8 mouse cellular contexts compared by ENCODE assay signal in the genomic region with DNA sequence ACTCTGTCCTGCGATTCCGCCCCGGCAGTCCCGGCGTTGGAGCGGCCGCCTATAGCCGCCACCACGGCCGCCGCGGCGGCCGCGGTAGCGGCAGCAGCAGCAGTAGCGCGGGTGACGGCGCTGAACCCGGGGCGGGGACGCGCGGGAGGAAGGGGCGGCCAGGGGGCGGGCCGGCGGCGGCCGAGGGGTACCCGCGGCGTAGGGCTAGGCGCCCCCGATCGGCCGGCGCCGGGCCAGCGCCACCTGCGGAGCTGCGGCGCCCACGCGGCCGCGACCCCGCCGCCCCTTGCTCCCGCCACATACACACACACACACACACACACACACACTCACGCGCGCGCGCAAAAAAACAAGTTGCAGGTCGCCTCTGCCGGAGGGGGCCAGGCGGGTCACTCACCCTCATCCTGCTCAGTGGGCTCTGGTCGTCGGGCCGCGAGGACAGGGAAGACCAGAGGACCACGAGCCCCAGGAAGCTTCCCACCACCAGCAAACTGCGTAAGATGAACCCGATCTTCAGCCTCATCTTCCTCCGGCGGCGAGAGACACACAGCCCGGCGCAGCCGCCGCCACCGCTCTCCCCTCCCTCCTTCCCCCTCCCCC. TPM values are rescaled to one million over a fixed set of nuclear protein-coding genes. Genes with fewer than 3 reads are reported as not detected.
DNase-seq lines count a peak whose midpoint lies in the region; ATAC-seq lines count a peak whose summit lies in the region.

A gene (minus strand): TSS at position 577 of the 600 bp plus-strand sequence.

- H3K27me3 ChIP-seq in intestine, embryonic 14.5 days (replicated peaks; ENCODE audit: control insufficient read depth, insufficient read depth, low read length): no peaks in the 10 kb centered on the region
- peaks cover 8% of the 10 kb centered on the region; the same call in 1 of the 2 replicates for H3K27me3 ChIP-seq in midbrain, embryonic 10.5 days (ENCODE audit: low read depth, poor library complexity, severe bottlenecking)

- H3K9ac ChIP-seq in intestine, embryonic 14.5 days (ENCODE audit: low read length): peak within 1 kb of the TSS; percentile 82

- WGBS in intestine, embryonic 14.5 days: 0% methylated on average over 25 of the region's 74 CpGs
- WGBS in midbrain, embryonic 10.5 days: under 1% methylated on average over 41 of the region's 74 CpGs

- intact Hi-C loops in left cerebral cortex, postnatal 4 days (cut with DNase I): loop anchor here (5.0 to 10.0 kb wide), 2 partner anchors 75 to 142 kb away; no protein-coding TSS in a partner anchor

- peak within 1 kb of the TSS; percentile 65 for H3K4me2 ChIP-seq in intestine, embryonic 14.5 days (ENCODE audit: low read length)

- peaks cover 11% of the 10 kb centered on the region for H3K4me1 ChIP-seq in intestine, embryonic 14.5 days (replicated peaks; ENCODE audit: control insufficient read depth, insufficient read depth, low read length)
- H3K4me1 ChIP-seq in midbrain, embryonic 10.5 days: peaks cover 28% of the 10 kb centered on the region

- H3K36me3 ChIP-seq in intestine, embryonic 14.5 days (ENCODE audit: control insufficient read depth, insufficient read depth, low read length): no peaks in the 10 kb centered on the region
- no peaks in the 10 kb centered on the region for H3K36me3 ChIP-seq in midbrain, embryonic 10.5 days

- H3K27ac ChIP-seq in intestine, embryonic 14.5 days (ENCODE audit: low read depth): peak within 1 kb of the TSS; percentile 98
- peak within 1 kb of the TSS; percentile 97 for H3K27ac ChIP-seq in midbrain, embryonic 10.5 days (replicated peaks)

- H3K9me3 ChIP-seq in intestine, embryonic 14.5 days (ENCODE audit: control insufficient read depth, low read length): no peaks in the 10 kb centered on the region
- no peaks in the 10 kb centered on the region for H3K9me3 ChIP-seq in midbrain, embryonic 10.5 days (replicated peaks)

- ATAC-seq in intestine, embryonic 14.5 days (replicated peaks; ENCODE audit: low FRiP score, low TSS enrichment, low read depth): peak; percentile 90

- peak; percentile 66 for DNase-seq in ZHBTc4 (ENCODE audit: low read depth, low spot score)
- peak; percentile 65 to 72 for DNase-seq in cerebellum, postnatal 36 days
- peak; percentile 66 for DNase-seq in gastrocnemius, postnatal 25 days
- peak; percentile 90 for DNase-seq in intestine, embryonic 14.5 days (ENCODE audit: low spot score)
- peak; percentile 68 for DNase-seq in left cerebral cortex, postnatal 4 days
- DNase-seq in midbrain, embryonic 10.5 days (ENCODE audit: low spot score): peak; percentile 83
- peak; percentile 62 for DNase-seq in right cerebral cortex, postnatal 4 days
- peak; percentile 82 for DNase-seq in yolk sac, embryonic 10.5 days (ENCODE audit: low spot score)

- H3K4me3 ChIP-seq in intestine, embryonic 14.5 days (ENCODE audit: low read depth, low read length): peak within 1 kb of the TSS; percentile 66
- peak within 1 kb of the TSS; percentile 96 for H3K4me3 ChIP-seq in midbrain, embryonic 10.5 days

RNA-seq across cellular contexts. Expression of the gene that starts here (rescaled TPM):
- 1 to 10 TPM; 2.9 to 3.6 TPM for total RNA-seq in gastrocnemius, postnatal 25 days (2021)
- 26.4 and 29.5 TPM in 2 replicates for polyA plus RNA-seq in intestine, embryonic 14.5 days (2014; fragmentation: Nextera tagmentation; extraction: Ambion mirVana)
- 10 to 100 TPM; 10.9 to 13.0 TPM for total RNA-seq in left cerebral cortex, postnatal 4 days (2021)
- 20.7 and 23.6 TPM in 2 replicates for polyA plus RNA-seq in midbrain, embryonic 10.5 days (2016; fragmentation: Nextera tagmentation; extraction: Ambion mirVana)

Comparison
In these comparisons a context has a peak if more than half of its experiments do, and no peak if none do; other contexts are left out.
1. Peak in every context shown above with its lines: DNase-seq, ATAC-seq, H3K4me3 ChIP-seq and H3K27ac ChIP-seq.